Mouse (Mus musculus) CD4-positive helper T cell, adult 2 months (primary cell): Measurements from ENCODE around the gene 4931406C07Rik.
A peak's percentile ranks its signal among the peaks of the same experiment; 100 is the strongest.
"Not testable (repeated sequence)": the region's sequence is repeated elsewhere in the genome, so short reads cannot be mapped to it uniquely, and the experiment has no call there.

Source experiments
- DNase-seq: peaks from one replicate; pipeline ENCODE4 v3.0.0-alpha.2; 2012; ENCODE audit warnings: low read depth, missing footprints, low spot score

Gene 4931406C07Rik

DNA sequence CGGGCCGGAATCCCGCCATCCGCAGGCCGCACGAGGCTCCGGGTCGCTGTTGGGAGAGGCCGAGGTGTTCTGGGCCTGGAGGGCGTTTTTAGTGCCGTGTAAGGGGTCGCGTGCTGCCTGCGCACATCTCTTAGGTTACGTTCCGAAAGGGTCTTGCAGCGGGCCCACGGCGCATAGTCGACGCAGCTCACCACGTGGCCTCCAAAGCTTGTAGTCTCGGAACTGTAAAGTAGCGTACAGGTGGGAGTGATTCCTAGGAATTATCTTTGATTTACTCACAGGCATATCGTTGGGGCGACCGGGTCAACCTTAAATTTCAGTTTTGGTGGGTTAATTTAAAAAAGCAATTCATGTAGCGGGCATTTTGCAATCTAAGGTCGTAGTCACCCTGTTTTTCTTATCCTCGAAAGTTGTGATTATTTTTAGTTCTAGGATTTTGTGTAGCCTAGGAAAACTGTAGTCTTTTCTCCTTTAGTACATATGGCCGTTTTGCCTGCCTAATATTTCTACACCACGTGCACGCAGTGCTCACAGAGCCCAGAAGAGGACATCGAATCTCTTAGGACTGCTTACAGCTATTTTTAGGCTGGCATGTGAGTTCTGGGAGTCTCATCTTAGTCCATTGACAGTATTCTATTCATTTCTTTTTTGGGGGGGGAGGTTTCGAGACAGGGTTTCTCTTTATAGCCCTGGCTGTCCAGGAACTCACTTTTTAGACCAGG, at the start of gene 4931406C07Rik:
Gene 4931406C07Rik, minus strand, starts transcription at position 51 of the 722 bp plus-strand sequence.
- peak; percentile 22 for DNase-seq

- no peak for DNase-seq
Measured at GRCm38 (mm10) chr9:15349925-15350324, 43.7 kb upstream of the 4931406C07Rik start.

GRCm38 (mm10) chr9:15337776-15338175, 31.5 kb upstream of the 4931406C07Rik start:
- no peak for DNase-seq

- no peak for DNase-seq
Measured at GRCm38 (mm10) chr9:15318170-15318742, 12.0 kb upstream of the 4931406C07Rik start.

GRCm38 (mm10) chr9:15317223-15318169, 11.2 kb upstream of the 4931406C07Rik start:
- DNase-seq = no peak

- not testable (repeated sequence) for DNase-seq
Measured at GRCm38 (mm10) chr9:15316296-15316695, 10.0 kb upstream of the 4931406C07Rik start.

DNA sequence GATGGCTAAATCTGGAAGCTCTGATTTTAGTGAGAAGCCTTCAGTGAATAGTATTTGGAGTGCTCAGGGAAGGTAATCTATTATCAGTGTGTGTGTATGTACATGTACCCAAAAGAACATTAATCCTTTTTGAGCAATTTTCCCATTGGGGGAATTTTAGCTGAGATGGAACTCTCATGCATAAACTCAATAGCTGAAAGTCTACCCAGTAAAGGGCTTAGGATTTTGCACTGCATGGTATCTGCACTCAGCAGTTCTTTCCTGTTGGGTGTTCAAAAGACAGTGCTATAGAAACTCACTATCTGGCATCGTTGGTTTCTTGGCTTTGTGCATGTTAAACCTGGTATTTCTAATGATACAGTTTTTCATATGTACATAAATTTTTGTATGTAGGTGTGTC, 8.4 kb upstream of the 4931406C07Rik start:
- no peak for DNase-seq

GRCm38 (mm10) chr9:15313633-15314032, 7.4 kb upstream of the 4931406C07Rik start:
- no peak for DNase-seq

GRCm38 (mm10) chr9:15312054-15312735, 5.9 kb upstream of the 4931406C07Rik start:
- DNase-seq = no peak

GRCm38 (mm10) chr9:15310179-15310578, 3.9 kb upstream of the 4931406C07Rik start:
- DNase-seq = no peak

DNA sequence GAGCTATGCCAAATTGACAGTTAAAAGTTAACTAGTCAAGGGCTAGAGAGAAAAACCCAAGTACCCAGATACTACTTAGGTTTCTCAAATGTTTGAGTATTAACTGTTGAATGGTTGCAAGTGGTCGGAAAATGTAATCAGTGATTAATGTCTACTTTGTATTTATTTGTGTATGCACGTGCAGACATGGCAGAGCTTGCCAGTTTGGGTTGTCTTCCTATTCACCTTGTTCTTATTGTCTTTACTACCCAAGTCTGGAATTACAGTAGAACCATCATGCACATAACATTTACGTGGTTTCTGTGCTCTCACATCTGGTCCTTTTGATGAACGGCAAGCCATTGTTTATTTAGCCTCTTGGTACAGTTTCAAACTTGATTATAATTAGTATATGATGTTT, 3.2 kb upstream of the 4931406C07Rik start:
- DNase-seq = no peak

- DNase-seq = no peak
Measured at GRCm38 (mm10) chr9:15308254-15308653, 2.0 kb upstream of the 4931406C07Rik start.

DNA sequence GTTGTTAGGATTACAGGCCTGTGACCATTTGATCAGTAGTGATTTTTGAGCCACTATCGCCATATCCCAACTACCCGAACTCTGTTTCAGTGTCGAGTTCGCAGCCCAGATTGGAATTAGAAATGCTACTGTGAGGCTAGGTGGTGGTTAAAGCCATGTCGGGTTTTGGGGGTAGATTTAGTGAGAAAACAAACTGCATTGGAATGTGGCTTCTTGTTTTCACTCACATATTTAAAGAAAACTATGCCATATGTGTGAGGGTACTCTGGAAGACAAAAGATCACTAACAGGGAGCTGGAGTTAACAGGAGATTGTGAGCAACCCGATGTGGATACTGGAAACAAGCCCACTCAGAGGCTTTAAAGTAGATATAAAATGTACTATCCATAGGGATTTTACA, 1.0 kb upstream of the 4931406C07Rik start:
- DNase-seq = no peak

GRCm38 (mm10) chr9:15305503-15306397, 498 bp downstream of the 4931406C07Rik start, which contains the start of gene Taf1d:
Taf1d (plus strand) TSS chr9:15306214.
- peak; percentile 96 for DNase-seq

DNA sequence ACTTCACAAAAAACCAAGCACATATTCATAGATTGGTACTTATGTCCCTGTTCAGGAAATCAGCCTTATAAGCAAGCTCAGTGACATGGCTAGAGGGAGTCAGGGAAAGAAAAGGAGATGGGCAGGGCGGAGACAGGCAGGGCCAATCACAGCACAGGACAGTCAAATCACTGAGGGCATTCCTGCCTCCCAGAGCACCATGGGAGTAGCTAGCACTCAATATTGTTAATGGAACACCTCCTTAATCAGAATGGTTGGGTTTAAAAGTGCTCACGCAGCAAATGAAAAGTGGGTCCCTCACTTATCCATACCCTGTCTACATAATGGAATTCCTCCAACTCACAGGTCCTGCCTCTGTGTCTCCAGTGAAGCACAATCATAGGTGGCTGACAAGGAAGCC, 3.4 kb downstream of the 4931406C07Rik start:
- DNase-seq = no peak

GRCm38 (mm10) chr9:15302006-15302405, 4.2 kb downstream of the 4931406C07Rik start:
- DNase-seq = not testable (repeated sequence)

GRCm38 (mm10) chr9:15301399-15301798, 4.8 kb downstream of the 4931406C07Rik start:
- DNase-seq = no peak

GRCm38 (mm10) chr9:15300056-15300455, 6.2 kb downstream of the 4931406C07Rik start:
- no peak for DNase-seq

DNA sequence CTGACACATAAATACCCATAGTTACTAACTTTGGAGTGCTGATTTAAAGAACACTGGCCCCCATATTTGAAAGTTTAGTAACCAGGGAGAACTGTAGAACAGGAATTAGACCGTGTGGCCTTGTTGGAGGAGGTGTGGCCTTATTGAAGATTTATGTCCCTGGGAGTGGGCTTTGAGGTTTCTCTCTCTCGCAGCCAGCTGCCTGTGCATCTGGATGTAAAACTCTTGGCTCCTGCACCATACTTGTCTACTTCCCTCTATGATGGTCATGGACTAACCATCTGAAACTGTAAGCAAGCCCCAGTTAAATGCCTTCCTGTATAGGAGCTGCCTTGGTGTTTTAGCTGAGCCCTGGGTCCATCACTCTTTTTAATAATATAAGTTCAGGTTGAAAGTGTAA, 7.8 kb downstream of the 4931406C07Rik start:
- no peak for DNase-seq

GRCm38 (mm10) chr9:15297112-15297511, 9.1 kb downstream of the 4931406C07Rik start:
- DNase-seq = no peak
